Mouse (Mus musculus): Measurements from ENCODE around the gene Phospho1. TPM values are rescaled to one million over a fixed set of nuclear protein-coding genes. Genes with fewer than 3 reads are reported as not detected.

The Phospho1 gene
- total and polyA plus RNA-seq, 2 experiments = 1.6 to 31.8 TPM

DNA sequence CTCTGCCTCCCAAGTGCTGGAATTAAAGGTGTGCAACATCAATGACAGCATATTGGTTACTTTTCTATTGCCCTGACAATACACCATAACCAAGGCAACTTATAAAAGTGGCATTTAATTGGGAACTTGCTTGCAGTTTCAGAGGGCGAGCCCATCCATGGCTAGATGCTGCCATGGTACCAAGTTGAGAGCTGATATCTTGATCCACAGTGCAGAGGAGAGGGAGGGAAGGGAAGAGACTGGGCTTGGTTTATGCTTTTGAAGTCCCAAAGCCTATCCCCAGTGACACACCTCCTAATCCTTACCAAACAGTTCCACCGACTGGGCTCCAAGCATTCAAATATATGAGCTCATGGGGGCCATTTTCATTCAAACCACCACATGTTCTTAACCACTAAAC is 10.2 kb upstream of the Phospho1 start:
- no peak overlapping the region for H3K9ac ChIP-seq (ENCODE audit: low read depth, low read length)
- DNase-seq (ENCODE audit: extremely low read depth, low read depth, low spot score) = no peak
- no peaks in the 10 kb centered on the region for H3K79me2 ChIP-seq (ENCODE audit: control insufficient read depth, insufficient read depth, low read length)
- no peak overlapping the region for H3K27ac ChIP-seq (replicated peaks; ENCODE audit: insufficient read depth, low read depth, low read length)
- 98% methylated on average over 2 of the region's 2 CpGs for WGBS
- no peaks in the 10 kb centered on the region for H3K27me3 ChIP-seq (ENCODE audit: control insufficient read depth, insufficient read depth, low read length)
- H3K36me3 ChIP-seq (ENCODE audit: control insufficient read depth, insufficient read depth, low read length) = no peaks in the 10 kb centered on the region
- H3K4me1 ChIP-seq (ENCODE audit: control insufficient read depth, insufficient read depth, low read length) = peaks cover 4% of the 10 kb centered on the region; the same call in 1 of the 2 replicates
- TF ChIP-seq CTCF (IDR thresholded peaks at IDR 0.05; ENCODE audit: low read depth, low read length) = no peak
- TF ChIP-seq POLR2A (IDR thresholded peaks at IDR 0.05; ENCODE audit: extremely low read depth, insufficient read depth, low read length) = no peak
- H3K4me3 ChIP-seq (ENCODE audit: insufficient read depth, low read depth, low read length) = no peak overlapping the region

- TF ChIP-seq POLR2A (IDR thresholded peaks at IDR 0.05; ENCODE audit: extremely low read depth, insufficient read depth, low read length) = no peak
- no peak for TF ChIP-seq CTCF (IDR thresholded peaks at IDR 0.05; ENCODE audit: low read depth, low read length)
- Histone ChIP-seq H3K4me3 (ENCODE audit: insufficient read depth, low read depth, low read length) (no peak overlapping the region), H3K79me2 (ENCODE audit: control insufficient read depth, insufficient read depth, low read length) (no peaks in the 10 kb centered on the region), H3K36me3 (ENCODE audit: control insufficient read depth, insufficient read depth, low read length) (no peaks in the 10 kb centered on the region), H3K9ac (ENCODE audit: low read depth, low read length) (no peak overlapping the region), H3K27ac (replicated peaks; ENCODE audit: insufficient read depth, low read depth, low read length) (no peak overlapping the region), H3K27me3 (ENCODE audit: control insufficient read depth, insufficient read depth, low read length) (no peaks in the 10 kb centered on the region), H3K4me1 (ENCODE audit: control insufficient read depth, insufficient read depth, low read length) (peaks cover 4% of the 10 kb centered on the region; the same call in 1 of the 2 replicates)
- DNase-seq (ENCODE audit: extremely low read depth, low read depth, low spot score) = no peak
- WGBS = 77% methylated on average over 5 of the region's 5 CpGs
Measured at GRCm38 (mm10) chr11:95814857-95815256, 9.4 kb upstream of the Phospho1 start.

DNA sequence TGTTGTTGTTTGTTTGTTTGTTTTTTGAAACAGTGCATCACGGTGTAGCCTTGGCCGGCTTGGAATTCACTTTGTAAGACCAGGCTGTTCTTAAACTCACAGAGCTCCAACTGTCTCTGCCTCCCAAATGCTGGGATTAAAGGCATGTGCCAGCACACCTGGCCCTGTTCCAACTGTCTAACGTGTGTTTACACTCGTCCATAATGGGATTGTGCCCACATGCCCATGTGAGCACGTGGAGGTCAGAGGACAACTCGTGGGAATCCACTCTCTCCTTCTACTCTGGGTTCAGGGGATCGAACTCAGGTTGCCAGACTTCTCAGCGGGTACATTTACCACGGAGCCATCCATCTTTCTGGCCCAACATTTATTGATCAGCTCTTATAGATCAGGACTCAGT is 8.9 kb upstream of the Phospho1 start:
- no peaks in the 10 kb centered on the region for H3K79me2 ChIP-seq (ENCODE audit: control insufficient read depth, insufficient read depth, low read length)
- no peaks in the 10 kb centered on the region for H3K27me3 ChIP-seq (ENCODE audit: control insufficient read depth, insufficient read depth, low read length)
- 44% methylated on average over 9 of the region's 9 CpGs for WGBS
- no peak for TF ChIP-seq POLR2A (IDR thresholded peaks at IDR 0.05; ENCODE audit: extremely low read depth, insufficient read depth, low read length)
- TF ChIP-seq CTCF (IDR thresholded peaks at IDR 0.05; ENCODE audit: low read depth, low read length) = no peak
- no peaks in the 10 kb centered on the region for H3K36me3 ChIP-seq (ENCODE audit: control insufficient read depth, insufficient read depth, low read length)
- H3K4me3 ChIP-seq (ENCODE audit: insufficient read depth, low read depth, low read length) = no peak overlapping the region
- H3K27ac ChIP-seq (replicated peaks; ENCODE audit: insufficient read depth, low read depth, low read length) = no peak overlapping the region
- DNase-seq (ENCODE audit: extremely low read depth, low read depth, low spot score) = peak; percentile 81
- H3K9ac ChIP-seq (ENCODE audit: low read depth, low read length) = no peak overlapping the region
- H3K4me1 ChIP-seq (ENCODE audit: control insufficient read depth, insufficient read depth, low read length) = peaks cover 4% of the 10 kb centered on the region; the same call in 1 of the 2 replicates

DNA sequence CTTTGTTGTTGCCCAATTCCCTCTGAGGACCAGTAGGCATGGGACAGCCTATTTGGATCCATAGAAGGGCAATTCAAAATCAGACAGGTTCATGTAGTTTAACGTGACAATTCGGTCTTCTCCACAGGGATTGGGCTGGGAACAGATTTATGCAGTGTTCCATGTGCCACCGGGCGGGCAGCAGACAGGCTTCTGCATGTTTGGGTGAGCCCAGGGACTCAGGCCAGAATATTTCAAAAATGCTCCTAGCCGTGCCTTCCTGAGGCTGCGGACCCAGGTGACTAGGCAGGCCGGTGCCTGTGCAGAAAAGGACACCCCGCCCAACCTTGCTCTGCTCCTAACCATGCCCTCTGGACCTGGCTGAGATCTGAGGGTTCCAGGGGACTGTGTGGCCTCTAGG is 5.2 kb upstream of the Phospho1 start:
- Histone ChIP-seq H3K4me1 (ENCODE audit: control insufficient read depth, insufficient read depth, low read length) (peaks cover 21% of the 10 kb centered on the region), H3K79me2 (ENCODE audit: control insufficient read depth, insufficient read depth, low read length) (no peaks in the 10 kb centered on the region), H3K4me3 (ENCODE audit: insufficient read depth, low read depth, low read length) (no peak overlapping the region), H3K27me3 (ENCODE audit: control insufficient read depth, insufficient read depth, low read length) (no peaks in the 10 kb centered on the region), H3K36me3 (ENCODE audit: control insufficient read depth, insufficient read depth, low read length) (no peaks in the 10 kb centered on the region), H3K27ac (replicated peaks; ENCODE audit: insufficient read depth, low read depth, low read length) (no peak overlapping the region), H3K9ac (ENCODE audit: low read depth, low read length) (no peak overlapping the region)
- WGBS = 92% methylated on average over 8 of the region's 8 CpGs
- DNase-seq (ENCODE audit: extremely low read depth, low read depth, low spot score) = peak; percentile 26
- TF ChIP-seq CTCF (IDR thresholded peaks at IDR 0.05; ENCODE audit: low read depth, low read length) = no peak
- no peak for TF ChIP-seq POLR2A (IDR thresholded peaks at IDR 0.05; ENCODE audit: extremely low read depth, insufficient read depth, low read length)

DNA sequence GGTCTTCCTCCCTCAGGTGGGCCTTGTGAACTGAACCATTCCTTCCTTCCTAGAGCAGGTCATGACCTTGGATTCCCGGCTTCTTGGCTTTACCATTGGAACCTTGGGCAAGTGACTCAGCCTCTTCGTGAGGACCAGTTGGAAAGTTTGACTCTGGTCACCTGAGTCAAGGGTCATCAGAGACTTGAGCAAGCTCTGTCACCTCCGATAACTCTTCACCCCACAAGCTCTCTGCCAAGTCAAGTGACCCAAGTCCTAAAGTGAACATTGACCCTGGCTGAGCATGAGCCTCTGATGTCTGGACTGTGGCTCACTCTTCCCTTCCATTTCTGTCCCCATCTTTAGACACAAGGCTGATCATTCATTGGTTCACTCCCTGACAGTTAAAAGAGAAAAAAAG is 2.8 kb upstream of the Phospho1 start:
- 18% methylated on average over 3 of the region's 3 CpGs for WGBS
- Histone ChIP-seq H3K27me3 (ENCODE audit: control insufficient read depth, insufficient read depth, low read length) (no peaks in the 10 kb centered on the region), H3K79me2 (ENCODE audit: control insufficient read depth, insufficient read depth, low read length) (no peaks in the 10 kb centered on the region), H3K27ac (replicated peaks; ENCODE audit: insufficient read depth, low read depth, low read length) (no peak overlapping the region), H3K9ac (ENCODE audit: low read depth, low read length) (no peak overlapping the region), H3K36me3 (ENCODE audit: control insufficient read depth, insufficient read depth, low read length) (no peaks in the 10 kb centered on the region), H3K4me1 (ENCODE audit: control insufficient read depth, insufficient read depth, low read length) (peaks cover 20% of the 10 kb centered on the region), H3K4me3 (ENCODE audit: insufficient read depth, low read depth, low read length) (no peak overlapping the region)
- TF ChIP-seq CTCF (IDR thresholded peaks at IDR 0.05; ENCODE audit: low read depth, low read length) (no peak), POLR2A (IDR thresholded peaks at IDR 0.05; ENCODE audit: extremely low read depth, insufficient read depth, low read length) (no peak)
- peak; percentile 96 for DNase-seq (ENCODE audit: extremely low read depth, low read depth, low spot score)

DNA sequence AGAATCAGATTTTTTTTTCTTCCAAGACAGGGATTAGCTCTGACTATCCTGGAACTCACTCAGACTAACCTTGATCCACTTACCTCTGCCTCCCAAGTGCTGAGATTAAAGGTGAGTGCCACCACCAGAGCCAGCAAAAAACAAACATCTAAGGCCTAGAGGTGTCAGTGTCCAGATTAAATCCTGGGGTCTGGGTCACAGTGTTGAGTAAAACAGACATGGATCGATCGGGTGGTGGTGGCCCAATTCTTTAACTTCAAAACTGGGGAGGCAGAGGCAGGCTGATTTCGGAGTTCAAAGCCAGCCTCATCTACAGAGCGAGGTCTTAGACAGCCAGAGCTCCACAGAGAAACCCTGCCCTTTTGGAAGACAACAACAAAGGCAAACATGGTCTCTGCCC is 1.9 kb upstream of the Phospho1 start:
- Histone ChIP-seq H3K27ac (replicated peaks; ENCODE audit: insufficient read depth, low read depth, low read length) (no peak overlapping the region), H3K79me2 (ENCODE audit: control insufficient read depth, insufficient read depth, low read length) (no peaks in the 10 kb centered on the region), H3K9ac (ENCODE audit: low read depth, low read length) (no peak overlapping the region), H3K4me1 (ENCODE audit: control insufficient read depth, insufficient read depth, low read length) (peaks cover 26% of the 10 kb centered on the region), H3K27me3 (ENCODE audit: control insufficient read depth, insufficient read depth, low read length) (no peaks in the 10 kb centered on the region), H3K4me3 (ENCODE audit: insufficient read depth, low read depth, low read length) (no peak overlapping the region), H3K36me3 (ENCODE audit: control insufficient read depth, insufficient read depth, low read length) (no peaks in the 10 kb centered on the region)
- no peak for TF ChIP-seq POLR2A (IDR thresholded peaks at IDR 0.05; ENCODE audit: extremely low read depth, insufficient read depth, low read length)
- TF ChIP-seq CTCF (IDR thresholded peaks at IDR 0.05; ENCODE audit: low read depth, low read length) = no peak
- DNase-seq (ENCODE audit: extremely low read depth, low read depth, low spot score) = peak; percentile 91
- 27% methylated on average over 4 of the region's 4 CpGs for WGBS

Measured in liver, adult 2 months (tissue).